Mouse (Mus musculus): ENCODE measurements at regions not wholly inside any gene's neighbourhood (a gene's known extent, or its start where the extent isn't known, plus 50 kb on each side); places are given as distances from the start of the nearest gene placed in this dataset.

GRCm38 (mm10) chr10:119013758-119014157, 143.7 kb upstream of the Dyrk2 start:
- TF ChIP-seq CTCF (IDR thresholded peaks at IDR 0.05): no peak
- no peak for TF ChIP-seq POLR2A (IDR thresholded peaks at IDR 0.05; ENCODE audit: insufficient read depth, low read depth, low read length)

All from heart, adult 2 months (tissue).